Mouse (Mus musculus): ENCODE data around the gene Mier1.
A peak's percentile ranks its signal among the peaks of the same experiment; 100 is the strongest.

Gene Mier1

DNA sequence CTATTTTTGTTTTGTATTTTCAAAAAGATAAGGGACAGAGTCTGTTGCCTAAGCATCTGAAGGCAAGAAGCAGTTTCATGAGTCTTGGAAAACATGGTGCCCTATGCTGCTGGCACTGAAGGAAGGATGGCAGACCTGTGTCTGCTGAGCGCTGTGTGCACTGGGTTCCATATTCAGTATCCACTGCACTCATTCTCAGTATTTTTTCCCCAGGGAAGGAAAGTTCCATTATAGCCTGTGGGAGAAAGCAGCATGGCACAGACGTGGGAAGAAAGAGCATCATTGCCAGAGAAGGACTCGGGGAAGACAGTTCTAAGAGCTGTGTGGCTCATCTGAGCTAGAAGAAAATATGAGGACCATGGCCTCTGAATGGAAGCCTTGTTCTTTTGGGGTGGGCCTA lies 57.1 kb downstream of the Mier1 start:
- DNase-seq: no peak

DNA sequence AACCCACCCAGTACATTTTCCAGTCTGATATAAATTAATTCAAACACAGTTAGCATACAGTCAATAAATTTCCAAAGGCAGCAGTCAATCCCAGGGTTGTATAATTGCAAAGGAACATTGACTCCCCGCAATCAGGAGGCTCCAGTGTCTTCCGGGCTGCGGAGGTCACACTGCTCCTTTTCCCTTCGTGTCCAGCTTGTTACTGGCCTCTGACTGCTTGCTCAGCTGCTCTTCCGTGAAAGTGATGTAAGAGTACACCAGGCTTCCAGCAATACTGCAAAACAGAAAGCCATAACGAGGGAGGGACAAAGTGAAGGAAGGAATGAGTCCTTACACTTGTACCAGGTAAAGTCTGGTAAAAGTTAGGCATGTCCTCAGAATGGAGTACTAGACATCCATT lies 59.3 kb downstream of the Mier1 start:
- DNase-seq: no peak

DNA sequence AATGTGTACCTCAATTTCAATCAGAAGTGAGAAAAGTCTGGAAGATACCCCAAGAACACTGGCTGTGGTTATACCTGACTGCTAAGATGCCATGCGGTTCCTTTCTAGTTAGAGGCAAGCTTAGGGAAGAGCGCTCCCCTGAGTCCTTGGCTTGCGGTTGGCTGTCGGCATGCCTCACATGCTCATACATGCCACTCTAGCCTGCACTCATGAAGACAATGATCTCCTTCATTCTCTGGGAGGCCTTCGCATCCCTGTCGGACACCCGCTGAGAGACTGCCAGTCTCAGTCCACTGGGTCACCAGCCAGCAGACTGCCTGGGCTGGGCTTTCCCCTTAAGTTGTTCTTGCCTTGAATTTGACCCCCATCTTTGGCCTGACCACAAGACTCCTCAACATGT lies 59.8 kb downstream of the Mier1 start:
- no peak for DNase-seq

DNA sequence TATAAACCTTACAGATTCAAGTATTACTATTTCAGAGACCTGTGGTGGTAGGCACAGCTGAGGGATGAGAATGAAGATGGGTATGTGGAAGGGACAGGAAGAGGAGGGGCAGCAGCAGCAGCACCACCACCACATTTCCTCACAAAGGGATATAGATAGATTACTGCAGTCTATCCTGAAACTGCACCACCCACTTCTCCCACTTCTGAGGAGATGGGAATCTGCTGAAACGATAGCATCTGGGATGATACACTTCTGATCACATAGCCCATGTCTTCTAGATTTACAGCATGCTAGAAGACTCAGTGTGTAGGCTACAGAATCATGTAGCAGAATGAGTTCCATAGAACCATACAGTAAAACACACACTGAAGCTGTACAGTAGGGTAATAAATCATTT lies 63.5 kb downstream of the Mier1 start:
- DNase-seq: no peak

DNA sequence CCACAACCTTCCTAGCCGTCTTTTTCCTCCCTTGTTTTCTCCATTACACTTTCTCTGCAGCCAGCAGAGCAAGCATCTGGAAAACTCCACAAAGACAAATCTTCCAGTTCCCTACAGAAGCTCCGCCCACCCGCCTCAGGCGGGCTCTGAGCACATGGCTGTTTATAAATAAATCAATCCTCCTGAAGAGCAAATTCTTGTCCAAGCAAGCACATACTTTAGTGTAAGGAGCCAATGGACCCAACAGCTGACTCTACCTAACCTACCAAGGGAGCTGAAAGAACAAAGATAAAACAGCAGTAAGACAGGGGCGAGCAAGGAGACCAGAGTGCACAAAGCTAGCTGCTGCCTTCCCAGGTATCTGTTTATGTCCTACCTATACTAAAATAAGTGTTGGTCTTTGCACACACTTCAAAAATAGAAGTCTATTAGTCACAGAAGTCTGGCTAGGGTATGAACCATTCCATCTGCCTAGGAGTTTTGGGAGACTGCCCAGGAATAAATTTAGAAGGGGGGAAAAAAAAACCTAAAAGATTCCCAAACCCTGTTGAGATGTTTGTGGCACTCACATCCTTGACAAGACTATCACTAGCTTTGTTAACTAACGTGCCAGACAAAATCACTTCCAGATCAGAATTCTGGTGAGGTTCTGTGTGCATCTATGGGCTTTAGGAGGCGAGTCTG lies 64.6 kb downstream of the Mier1 start:
- no peak for DNase-seq

DNA sequence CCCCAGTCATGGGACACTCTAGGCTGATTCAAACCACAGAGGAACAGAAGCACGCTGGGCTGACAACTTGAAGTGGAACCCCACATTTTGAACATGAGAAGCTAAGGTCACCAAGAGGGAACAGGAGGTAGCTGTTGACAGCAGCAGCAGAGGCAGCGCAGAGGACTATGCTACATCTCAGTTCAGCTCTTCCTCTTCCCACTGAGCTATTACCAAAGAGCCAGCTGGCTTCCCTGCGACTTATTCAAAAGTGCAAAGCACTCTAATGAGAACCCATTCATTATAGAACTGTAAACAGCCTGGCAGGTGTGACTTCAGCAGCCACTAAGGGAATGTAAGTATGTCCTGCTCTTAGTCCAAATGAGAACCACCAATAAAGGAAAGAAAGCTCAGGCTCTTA lies 65.4 kb downstream of the Mier1 start:
- no peak for DNase-seq

DNA sequence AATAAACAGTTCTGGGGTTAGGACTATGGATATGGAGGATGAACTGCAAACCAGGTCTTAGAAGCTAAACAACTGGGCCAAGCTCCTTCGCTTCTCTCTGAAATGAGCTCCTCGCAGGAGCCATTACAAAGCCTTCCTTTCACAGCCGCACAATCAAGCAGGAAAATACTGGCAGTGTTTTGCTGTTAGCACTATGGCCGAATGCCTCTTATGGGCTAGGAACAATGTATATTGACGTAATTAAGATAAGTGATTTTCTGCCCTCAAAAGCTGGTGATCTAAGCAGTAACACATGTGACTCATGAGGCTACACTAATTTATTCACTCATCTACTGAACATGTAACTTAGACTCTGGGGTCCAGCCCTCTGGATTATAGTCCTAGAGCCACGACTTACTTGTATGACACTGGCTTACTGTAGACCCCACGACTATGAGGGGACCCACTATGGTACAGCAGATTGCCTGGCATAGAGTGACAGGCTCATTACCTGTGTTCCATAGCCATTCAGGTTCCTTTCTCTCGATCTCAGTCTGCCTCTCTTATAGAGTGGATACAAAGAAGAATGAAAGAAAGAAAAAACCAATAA lies 66.2 kb downstream of the Mier1 start:
- no peak for DNase-seq

DNA sequence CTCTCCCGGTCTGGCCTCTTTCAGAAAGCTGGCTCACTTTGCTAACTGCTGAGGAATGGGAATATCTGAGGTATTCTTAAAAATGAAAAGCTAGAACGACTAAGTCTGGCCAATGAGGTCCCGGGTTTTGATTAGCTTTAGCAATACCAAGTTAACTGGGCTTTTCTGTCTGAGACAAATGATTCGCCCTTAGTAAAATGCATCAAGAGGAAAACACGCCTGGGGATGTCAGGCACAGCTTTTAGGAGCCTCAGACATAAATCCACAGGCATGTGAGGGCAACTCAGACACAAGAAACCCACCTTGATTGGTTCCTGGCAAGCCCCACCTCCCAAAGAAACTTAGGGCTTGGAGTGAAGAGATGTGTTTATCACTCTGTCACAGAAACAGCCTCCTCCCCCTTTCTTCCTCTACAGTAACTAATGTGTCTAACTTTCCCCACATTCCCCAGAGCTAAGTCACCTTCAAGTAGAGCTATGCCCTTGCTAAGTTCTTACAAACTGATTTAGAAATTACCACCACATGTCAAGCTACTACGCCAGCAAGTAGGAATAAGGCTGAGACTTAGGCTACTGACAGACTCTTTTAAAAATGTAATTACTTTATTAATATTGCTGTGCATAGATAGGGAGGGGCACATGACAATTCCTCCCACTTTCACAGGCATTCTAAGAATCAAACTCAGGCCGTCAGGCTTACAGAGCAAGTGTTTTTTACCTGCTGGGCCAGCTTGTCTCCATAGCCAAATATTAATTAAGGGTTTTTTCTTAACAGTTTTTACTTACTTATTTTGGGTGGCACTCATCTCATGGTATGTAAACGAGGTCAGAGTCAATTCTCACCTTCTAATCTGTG lies 74.8 kb downstream of the Mier1 start:
- DNase-seq: no peak

DNA sequence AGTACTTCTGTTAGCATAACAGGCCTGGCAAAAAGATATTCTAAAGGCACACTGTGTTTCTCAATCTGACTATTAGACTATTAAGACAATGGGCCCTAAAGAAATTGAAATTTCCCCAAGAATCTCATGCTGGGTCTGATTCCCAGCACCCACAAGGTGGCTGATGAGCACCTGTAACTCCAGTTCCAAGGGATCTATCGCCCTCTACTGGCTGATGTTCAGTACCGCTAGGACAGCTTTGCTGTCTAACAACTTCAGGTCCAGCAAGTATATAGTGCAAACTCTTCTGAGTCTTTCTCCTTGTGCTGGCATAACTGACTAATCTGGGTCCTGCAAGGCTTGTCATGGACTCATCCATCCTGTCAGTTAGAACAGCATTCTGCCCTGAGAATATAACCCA lies 78.2 kb downstream of the Mier1 start:
- no peak for DNase-seq

DNA sequence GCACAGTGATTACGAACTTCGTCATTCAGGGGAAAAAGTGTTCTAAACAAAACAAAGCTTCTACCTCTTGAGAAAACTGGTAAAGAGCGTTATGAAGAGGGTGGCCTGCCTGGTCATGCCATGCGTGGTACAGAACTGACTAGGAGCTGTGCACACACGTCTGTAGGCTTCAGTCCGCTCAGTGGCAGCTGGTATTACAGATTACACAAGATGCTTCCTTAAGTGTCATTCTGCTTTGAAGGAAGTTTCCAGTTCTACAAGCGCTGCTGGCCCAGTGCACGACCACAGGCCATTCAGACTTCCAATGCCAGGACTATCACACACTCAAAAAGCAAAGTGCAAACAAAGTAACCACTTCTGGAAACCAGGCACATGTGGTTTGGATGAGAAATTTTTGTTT lies 83.2 kb downstream of the Mier1 start:
- DNase-seq: no peak

DNA sequence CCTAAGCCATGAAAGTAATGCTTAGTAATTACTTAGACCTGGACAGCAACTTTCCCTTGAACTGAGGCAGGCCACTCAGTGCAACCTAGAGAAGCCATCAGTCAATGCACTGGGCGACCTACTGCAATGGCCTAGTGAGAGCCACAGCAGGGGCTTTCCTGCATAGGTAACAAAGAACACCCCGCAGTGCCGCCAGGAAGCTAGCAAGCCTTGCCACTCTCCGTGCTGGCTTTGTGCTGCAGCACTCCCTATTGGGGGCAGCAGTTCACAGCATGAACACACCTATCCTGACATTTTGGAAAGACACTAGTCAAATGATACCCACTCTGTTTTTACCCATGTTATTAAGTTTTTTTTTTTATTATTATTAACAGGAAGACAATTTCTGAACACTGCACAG lies 84.9 kb downstream of the Mier1 start:
- peak; percentile 61 for DNase-seq

DNA sequence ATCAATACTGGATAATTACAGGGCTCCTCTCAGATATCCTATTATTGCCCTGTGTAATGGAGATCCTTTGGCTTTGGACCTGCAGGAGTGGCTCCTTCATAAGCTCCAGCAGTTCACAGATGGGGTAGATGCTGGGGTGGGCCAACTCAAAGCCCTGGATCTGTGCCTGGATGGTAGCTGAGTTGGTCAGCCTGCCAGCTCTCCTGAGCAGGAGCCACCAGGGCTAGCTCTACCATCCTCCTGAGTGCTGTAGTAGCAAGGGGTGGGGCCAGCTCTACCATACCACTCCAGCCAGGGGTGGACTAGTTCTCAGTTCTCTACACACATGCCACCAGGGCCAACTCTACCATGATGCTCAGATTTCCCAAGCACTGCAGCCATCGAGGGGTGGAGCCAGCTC lies 85.9 kb downstream of the Mier1 start:
- DNase-seq: no peak

DNA sequence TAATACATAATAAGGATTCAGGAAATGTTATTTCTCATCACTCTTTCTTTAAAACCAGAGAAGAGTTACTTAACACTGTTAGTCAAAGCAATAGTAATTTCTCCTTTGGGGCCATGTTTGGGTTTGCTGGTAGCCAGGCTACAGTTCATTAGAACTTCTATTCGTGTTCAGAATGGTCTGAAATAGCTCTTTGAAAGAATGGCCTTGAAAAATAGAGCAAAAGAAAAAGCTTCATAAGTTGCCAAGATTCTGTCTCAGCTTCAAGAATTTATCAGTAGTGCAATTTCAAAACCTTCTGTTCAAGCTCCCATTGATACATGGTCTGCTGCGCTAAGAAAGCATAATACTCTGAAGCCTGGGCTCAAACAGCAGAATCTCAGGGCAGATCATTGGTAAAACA lies 89.5 kb downstream of the Mier1 start:
- DNase-seq: no peak

DNA sequence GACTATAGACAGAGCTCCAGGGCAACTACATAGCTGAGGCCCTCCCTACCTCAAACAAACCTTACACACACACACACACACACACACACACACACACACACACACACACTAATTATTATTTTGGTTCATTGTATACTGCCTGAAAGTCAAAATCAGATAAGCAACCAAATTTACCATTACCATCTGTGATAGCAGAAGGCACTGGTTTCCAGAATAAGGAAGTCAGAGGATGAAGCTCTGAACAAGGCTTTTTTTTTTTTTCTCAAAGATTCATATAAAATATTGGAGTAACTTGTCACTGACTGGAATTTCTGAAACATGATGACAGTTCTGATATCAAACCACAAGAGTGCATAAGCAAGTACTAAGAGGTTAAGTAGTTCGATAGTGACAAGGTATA lies 94.4 kb downstream of the Mier1 start:
- DNase-seq: no peak

DNA sequence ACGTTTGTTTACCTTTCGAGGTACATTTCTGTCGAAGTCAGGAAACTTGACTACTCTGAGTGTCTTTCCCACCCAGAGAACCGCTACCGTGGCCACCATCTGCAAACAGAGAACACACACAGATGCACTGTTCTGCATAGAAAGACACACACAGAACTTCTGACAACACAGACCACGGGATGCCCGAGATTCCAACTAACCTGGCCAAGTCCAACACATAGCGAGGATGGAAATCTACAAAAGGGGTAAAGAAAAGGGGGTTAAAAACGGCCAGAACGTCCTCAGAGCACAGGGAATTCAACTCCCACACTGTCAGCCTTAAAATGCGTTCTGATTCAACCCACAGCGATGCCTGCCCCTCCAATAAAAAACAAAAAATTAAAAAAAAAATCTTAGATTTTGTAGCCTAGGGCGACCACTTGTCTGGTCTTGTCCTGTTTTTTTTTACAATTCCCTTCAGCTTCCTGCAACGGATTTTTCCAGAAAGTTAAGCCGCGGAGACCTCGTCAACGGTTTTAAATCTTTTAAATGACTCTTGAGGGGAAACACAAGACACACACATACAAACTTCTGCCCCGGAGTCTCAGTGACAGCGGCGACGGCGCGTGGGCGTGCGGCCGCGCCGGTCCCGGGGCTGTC lies 99.8 kb downstream of the Mier1 start:
- DNase-seq: peak; percentile 50

DNA sequence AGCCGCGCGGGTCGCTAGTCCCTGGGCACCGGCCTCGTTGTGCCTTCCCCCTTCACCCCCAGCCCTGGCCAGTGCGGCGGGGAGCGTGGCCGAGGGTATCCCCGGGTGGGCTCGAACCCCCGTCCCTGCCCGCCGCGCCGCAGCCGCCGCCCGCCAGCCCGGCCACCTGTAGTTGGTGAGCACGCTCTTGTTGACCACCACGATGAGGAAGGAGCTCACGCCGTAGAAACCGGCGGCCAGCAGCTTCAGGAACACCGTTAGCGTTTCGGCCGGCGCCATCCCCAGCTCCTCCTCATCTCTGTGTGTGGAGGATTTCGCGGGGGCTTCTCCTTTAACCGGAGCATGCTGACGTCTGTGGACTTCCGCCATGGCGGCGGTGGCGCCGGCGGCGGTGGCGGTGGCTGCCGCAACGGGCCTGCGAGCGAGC lies 100.3 kb downstream of the Mier1 start:
- peak; percentile 85 for DNase-seq
